9 mouse cellular contexts compared by ENCODE assay signal in the genomic region with DNA sequence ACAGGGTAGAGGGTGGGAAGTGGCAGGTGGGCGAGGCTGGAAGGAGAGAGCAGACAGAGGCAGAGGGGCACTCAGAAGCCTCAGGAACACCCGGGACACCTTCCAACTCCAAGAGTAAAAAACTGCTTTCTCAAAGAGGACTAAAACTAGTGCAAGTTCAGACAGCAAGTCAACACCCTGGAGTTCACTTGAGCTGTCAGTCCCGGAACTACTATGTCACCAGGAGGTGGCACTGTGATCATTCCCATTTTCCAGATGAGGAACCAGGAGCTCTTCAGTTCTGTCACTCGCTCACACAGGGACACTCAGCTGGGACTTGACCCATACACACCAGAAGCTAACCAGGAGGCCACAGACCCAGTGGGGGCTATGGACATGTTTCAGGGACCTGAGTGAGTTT. TPM values are rescaled to one million over a fixed set of nuclear protein-coding genes. Genes with fewer than 3 reads are reported as not detected.
A peak's percentile ranks its signal among the peaks of the same experiment; 100 is the strongest.
DNase-seq lines count a peak whose midpoint lies in the region; ATAC-seq and TF ChIP-seq lines count a peak whose summit lies in the region.
"Had no signal": no experiment of that assay in that cellular context is flagged by ENCODE, and none has a peak within 500 bp of the region (broad histone marks: within the 10 kb centered on the region; RNA-seq: fewer than 3 reads in every experiment).

No protein-coding gene starts in this region.

- peak; percentile 25; the same call in 1 of the 2 replicates for TF ChIP-seq CTCF in brain, embryonic 14.5 days (IDR thresholded peaks at IDR 0.05; ENCODE audit: borderline replicate concordance, extremely low read depth, insufficient read depth, insufficient read length)

- TF ChIP-seq POLR2A in brain, embryonic 14.5 days (IDR thresholded peaks at IDR 0.05; ENCODE audit: borderline replicate concordance, extremely low read depth, insufficient read depth, insufficient read length, poor library complexity, severe bottlenecking), result no peak

- peak; percentile 54 for DNase-seq in cerebellum, adult 11-12 months
- DNase-seq in cerebellum, adult 9-11 months, result no peak
- peak; percentile 38 for DNase-seq in layer of hippocampus, adult 9-11 months
- DNase-seq in layer of hippocampus, adult 8-10 months (ENCODE audit: low spot score in 2 of 2), result no peak
- DNase-seq in brain, embryonic 14.5 days (ENCODE audit: low read depth), result peak; percentile 44
- peak; percentile 45 for DNase-seq in lung, postnatal 14 days

- no peak for ATAC-seq in CD4-positive, CD25-positive, alpha-beta regulatory T cell, adult 4 months
- ATAC-seq in erythroid progenitor cell, adult 5-6 weeks (replicated peaks; ENCODE audit: low FRiP score, poor library complexity, severe bottlenecking), result no peak

RNA-seq across cellular contexts. Expression of gene 4930404H24Rik, which starts 6.6 kb away (rescaled TPM):
- 1 to 10 TPM in 1 of 4 experiments, not detected in 3; 1.8 TPM for total RNA-seq in layer of hippocampus, adult 8-10 months (2022)
- not detected in 2 replicates for polyA plus RNA-seq in brain, embryonic 14.5 days (2012; rRNA removed)
- not detected for polyA plus RNA-seq in CD4-positive, CD25-positive, alpha-beta regulatory T cell, adult 4 months (2017; shearing (Covaris generic))
- total RNA-seq in erythroid progenitor cell, adult 5-6 weeks (2015; ENCODE audit: low replicate concordance), result not detected in 2 replicates
- total RNA-seq in erythroid progenitor cell, adult 5-6 weeks (2017; ENCODE audit: low replicate concordance), result not detected in 2 replicates
- total RNA-seq: left cerebral cortex, postnatal 10 days had no signal

RNA-seq across cellular contexts. Expression of gene Nol4l, which starts 30.6 kb away (rescaled TPM):
- 10 to 100 TPM; 44.4 to 47.8 (median 45.1) TPM for total RNA-seq in layer of hippocampus, adult 8-10 months (2022)
- polyA plus RNA-seq in brain, embryonic 14.5 days (2012; rRNA removed), result 70.2 and 101 TPM in 2 replicates
- polyA plus RNA-seq in CD4-positive, CD25-positive, alpha-beta regulatory T cell, adult 4 months (2017; shearing (Covaris generic)), result 1 to 10 TPM; 3.5 to 5.2 TPM
- total RNA-seq in erythroid progenitor cell, adult 5-6 weeks (2015; ENCODE audit: low replicate concordance), result 5.0 and 5.8 TPM in 2 replicates
- total RNA-seq in erythroid progenitor cell, adult 5-6 weeks (2017; ENCODE audit: low replicate concordance), result 2.7 and 5.8 TPM in 2 replicates

Comparison
In these comparisons a context has a peak if more than half of its experiments do, and no peak if none do; other contexts are left out.
1. DNase-seq: peak in cerebellum, adult 11-12 months (single experiment), layer of hippocampus, adult 9-11 months (single experiment), brain, embryonic 14.5 days (single experiment) and lung, postnatal 14 days (single experiment); none in cerebellum, adult 9-11 months (single experiment) and layer of hippocampus, adult 8-10 months (0 of 2).
2. RNA of gene Nol4l, which starts 30.6 kb away (total RNA-seq): 44.4 to 47.8 TPM in layer of hippocampus, adult 8-10 months; 2.7 to 5.8 TPM in erythroid progenitor cell, adult 5-6 weeks; every median in the first group is over 4 times any median in the second.